Comparison of ENCODE assay signal across 8 mouse cellular contexts in the genomic region with DNA sequence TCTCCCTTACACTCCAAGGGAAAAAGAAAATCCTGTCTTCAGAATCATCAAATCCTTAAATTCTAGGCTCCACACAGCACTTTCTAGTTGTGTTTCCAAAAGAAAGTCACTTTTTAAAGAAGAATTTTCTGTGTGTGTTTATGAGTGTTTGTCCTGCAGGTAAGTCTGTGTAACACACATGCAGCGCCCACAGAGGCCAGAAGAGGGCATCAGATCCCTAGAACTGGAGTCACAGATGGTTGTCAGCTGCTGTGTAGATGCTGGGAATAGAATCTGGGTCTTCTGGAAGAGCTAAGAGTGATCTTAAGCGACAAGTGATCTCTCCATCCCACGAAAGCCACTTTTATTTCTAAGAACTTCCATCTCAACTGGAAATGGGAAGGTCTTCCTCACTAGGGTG. TPM values are rescaled to one million over a fixed set of nuclear protein-coding genes. Genes with fewer than 3 reads are reported as not detected.
DNase-seq lines count a peak whose midpoint lies in the region; ATAC-seq and TF ChIP-seq lines count a peak whose summit lies in the region.

No protein-coding gene starts in this region.

- 85% methylated on average over 3 of the region's 3 CpGs for WGBS in lung, adult 2 months

- peak; percentile 45 for TF ChIP-seq CTCF in lung, adult 2 months (IDR thresholded peaks at IDR 0.05; ENCODE audit: insufficient read depth, low read length)

- ATAC-seq in monocyte, adult 5-6 weeks (replicated peaks; ENCODE audit: insufficient number of reproducible peaks, low FRiP score, low TSS enrichment, poor library complexity, severe bottlenecking): no peak

- H3K4me1 ChIP-seq in lung, adult 2 months (ENCODE audit: control insufficient read depth, insufficient read depth, low read length): peaks cover 24% of the 10 kb centered on the region

- H3K4me3 ChIP-seq in lung, adult 2 months (replicated peaks; ENCODE audit: extremely low read depth, low read depth, low read length): no peak overlapping the region

- DNase-seq in adrenal gland, postnatal 25 days: peak; percentile 33
- DNase-seq in adrenal gland, postnatal 4 days (ENCODE audit: low spot score in 2 of 2): no peak
- peak; percentile 32 for DNase-seq in urinary bladder, postnatal 14 days (ENCODE audit: low spot score)
- DNase-seq in urinary bladder, postnatal 10 days (ENCODE audit: low spot score): no peak
- DNase-seq in lung, adult 2 months: no peak
- DNase-seq in thymus, postnatal 36 days: peak; percentile 79 to 83
- no peak for DNase-seq in cerebellum, adult 11 months

- TF ChIP-seq POLR2A in lung, adult 2 months (IDR thresholded peaks at IDR 0.05; ENCODE audit: borderline replicate concordance, extremely low read depth, low read depth, low read length): no peak

RNA-seq across cellular contexts. Expression of gene Srp14, which starts 8.3 kb away (rescaled TPM):
- total RNA-seq in adrenal gland, postnatal 25 days (2021): 206 and 213 TPM in 2 replicates
- 100 to 1,000 TPM; 143 to 152 TPM for total RNA-seq in adrenal gland, postnatal 4 days (2021)
- polyA plus RNA-seq in lung, adult 2 months (2012; rRNA removed): 53.4 and 70.5 TPM in 2 replicates
- total RNA-seq in monocyte, adult 5-6 weeks (2017): 189 to 249 TPM (median 241 TPM) in 3 replicates

Comparison
In these comparisons a context has a peak if more than half of its experiments do, and no peak if none do; other contexts are left out.
1. DNase-seq: peak in adrenal gland, postnatal 25 days (single experiment), urinary bladder, postnatal 14 days (single experiment) and thymus, postnatal 36 days (2 of 2); none in adrenal gland, postnatal 4 days (0 of 2), urinary bladder, postnatal 10 days (single experiment), lung, adult 2 months (single experiment) and cerebellum, adult 11 months (single experiment).